Mouse (Mus musculus) E14TG2a.4 (cell line): ENCODE results near the gene Gdap1l1.
A peak's percentile ranks its signal among the peaks of the same experiment; 100 is the strongest.

ENCODE experiments used
- H3K27me3 ChIP-seq: 2 replicates; pipeline ENCODE4 v1.6.1; 2014; ENCODE audit warnings: low read length, control low read depth; ENCODE audit not compliant: insufficient read depth
- H3K36me3 ChIP-seq: 2 replicates; pipeline ENCODE4 v1.6.1; 2014; ENCODE audit warnings: low read length, control low read depth; ENCODE audit not compliant: insufficient read depth
- H3K4me1 ChIP-seq: replicated peaks from 2 replicates; pipeline ENCODE4 v1.6.1; 2014; ENCODE audit warnings: low read depth, low read length, control low read depth
- H3K4me3 ChIP-seq: replicated peaks from 2 replicates; pipeline ENCODE4 v1.5.1; 2014; ENCODE audit warnings: mild to moderate bottlenecking, low read length
- H3K9me3 ChIP-seq: 2 replicates; pipeline ENCODE4 v1.6.1; 2014; ENCODE audit warnings: low read length, control low read depth
- CTCF ChIP-seq: conservative IDR thresholded peaks from 2 replicates; pipeline ENCODE4 v1.5.1; 2014; ENCODE audit warnings: low read length
- NANOG ChIP-seq: IDR thresholded peaks from 2 replicates; pipeline ENCODE4 v1.6.1; 2014; ENCODE audit warnings: borderline replicate concordance, low read length, mixed read lengths
- POU5F1 ChIP-seq: IDR thresholded peaks from 2 replicates; pipeline ENCODE4 v1.6.1; 2014; ENCODE audit warnings: low read length, borderline replicate concordance

Gdap1l1 gene

GRCm38 (mm10) chr2:163480191-163480825 is 42.0 kb downstream of the Gdap1l1 start:
- Histone ChIP-seq H3K4me3 (peak overlapping the region; percentile 37), H3K27me3 (peaks cover 12% of the 10 kb centered on the region), H3K4me1 (peaks cover 27% of the 10 kb centered on the region), H3K36me3 (no peaks in the 10 kb centered on the region), H3K9me3 (no peaks in the 10 kb centered on the region)
- TF ChIP-seq NANOG: no peak
- TF ChIP-seq CTCF: peak; percentile 79

GRCm38 (mm10) chr2:163481539-163482029 is 43.3 kb downstream of the Gdap1l1 start:
- H3K4me3 ChIP-seq: peak overlapping the region; percentile 79
- TF ChIP-seq CTCF (no peak), POU5F1 (no peak), NANOG (no peak)
- H3K9me3 ChIP-seq: no peaks in the 10 kb centered on the region
- H3K27me3 ChIP-seq: peaks cover 12% of the 10 kb centered on the region
- H3K36me3 ChIP-seq: no peaks in the 10 kb centered on the region
- H3K4me1 ChIP-seq: peaks cover 27% of the 10 kb centered on the region

GRCm38 (mm10) chr2:163487360-163487759 is 49.1 kb downstream of the Gdap1l1 start:
- Histone ChIP-seq H3K27me3 (peaks cover 8% of the 10 kb centered on the region), H3K4me3 (no peak overlapping the region), H3K9me3 (no peaks in the 10 kb centered on the region), H3K4me1 (peaks cover 23% of the 10 kb centered on the region), H3K36me3 (no peaks in the 10 kb centered on the region)
- TF ChIP-seq CTCF (no peak), NANOG (no peak), POU5F1 (no peak)

DNA sequence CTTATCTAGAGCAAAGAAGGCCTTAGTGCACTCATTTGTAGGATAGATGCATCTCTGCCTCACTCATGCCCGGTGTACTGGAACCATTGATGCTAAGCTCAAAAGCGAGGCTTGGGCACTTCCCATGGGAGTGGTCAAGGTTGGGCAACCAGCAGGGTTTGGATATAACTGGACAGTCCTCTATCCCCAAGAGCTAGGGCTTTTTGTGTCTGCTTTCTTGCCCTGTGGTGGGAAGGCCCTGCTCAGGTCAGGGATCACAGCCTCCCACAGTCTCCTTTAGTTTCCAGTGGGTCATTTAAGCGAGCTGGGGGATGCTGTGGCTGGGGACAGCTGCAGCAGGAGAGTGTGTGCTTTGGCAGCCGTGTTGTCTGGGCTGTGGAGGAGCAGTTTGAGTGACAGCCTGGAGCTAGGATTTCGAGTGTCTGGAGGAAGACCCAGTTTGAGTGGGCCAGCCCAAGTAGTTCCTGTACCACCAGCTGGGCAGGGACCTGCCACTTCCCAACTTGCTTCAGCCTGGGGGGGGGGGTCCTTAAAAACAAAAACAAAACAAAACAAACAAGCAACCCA is 51.5 kb downstream of the Gdap1l1 start:
- Histone ChIP-seq H3K4me1 (peaks cover 46% of the 10 kb centered on the region), H3K36me3 (no peaks in the 10 kb centered on the region), H3K4me3 (no peak overlapping the region), H3K9me3 (no peaks in the 10 kb centered on the region), H3K27me3 (0 out of 2 replicates have a peak, but pooled peaks cover 4% of the 10 kb centered on the region)
- TF ChIP-seq POU5F1: no peak
- TF ChIP-seq NANOG: no peak
- TF ChIP-seq CTCF: no peak

GRCm38 (mm10) chr2:163490656-163491055 is 52.4 kb downstream of the Gdap1l1 start:
- no peaks in the 10 kb centered on the region for H3K36me3 ChIP-seq
- H3K9me3 ChIP-seq: no peaks in the 10 kb centered on the region
- 0 out of 2 replicates have a peak, but pooled peaks cover 4% of the 10 kb centered on the region for H3K27me3 ChIP-seq
- H3K4me3 ChIP-seq: 0 out of 2 replicates have a peak overlapping the region, but pooled peaks have one; percentile 37
- H3K4me1 ChIP-seq: peaks cover 54% of the 10 kb centered on the region
- TF ChIP-seq POU5F1 (no peak), CTCF (no peak), NANOG (no peak)

GRCm38 (mm10) chr2:163491351-163491750 is 53.1 kb downstream of the Gdap1l1 start:
- Histone ChIP-seq H3K9me3 (no peaks in the 10 kb centered on the region), H3K36me3 (no peaks in the 10 kb centered on the region), H3K4me1 (peaks cover 55% of the 10 kb centered on the region), H3K27me3 (0 out of 2 replicates have a peak, but pooled peaks cover 4% of the 10 kb centered on the region), H3K4me3 (peak overlapping the region; percentile 37; the same call in 1 of the 2 replicates)
- TF ChIP-seq CTCF: no peak

DNA sequence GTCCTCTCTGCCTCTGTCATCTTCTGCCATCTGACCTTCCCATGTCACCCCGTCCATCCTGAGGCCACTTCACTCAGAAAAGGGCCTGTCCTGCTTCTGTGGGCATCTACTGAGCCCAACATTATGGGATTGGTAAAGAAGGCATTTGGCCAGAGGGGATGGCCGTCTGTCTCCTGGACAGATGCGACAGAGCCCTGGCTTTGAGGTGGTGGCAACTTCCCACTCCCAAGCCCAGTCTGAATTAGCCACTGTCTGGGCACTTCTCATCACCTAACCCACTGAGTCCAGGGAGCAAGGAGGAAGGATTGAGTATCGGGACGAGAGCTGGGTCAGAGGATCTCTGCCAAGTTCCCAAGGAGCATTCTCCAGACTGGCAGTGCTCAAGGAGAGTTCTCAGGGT is 53.7 kb downstream of the Gdap1l1 start, which contains the start of gene R3hdml:
R3hdml (plus strand) TSS at position 301 of the 400 bp plus-strand sequence.
- Histone ChIP-seq H3K9me3 (no peaks in the 10 kb centered on the region), H3K27me3 (0 out of 2 replicates have a peak, but pooled peaks cover 7% of the 10 kb centered on the region), H3K4me1 (peaks cover 55% of the 10 kb centered on the region), H3K4me3 (peak within 1 kb of the TSS; percentile 53), H3K36me3 (no peaks in the 10 kb centered on the region)
- no peak for TF ChIP-seq POU5F1
- no peak for TF ChIP-seq NANOG
- no peak for TF ChIP-seq CTCF

- Histone ChIP-seq H3K4me1 (peaks cover 55% of the 10 kb centered on the region), H3K9me3 (no peaks in the 10 kb centered on the region; the same call in 1 of the 2 replicates), H3K36me3 (no peaks in the 10 kb centered on the region), H3K27me3 (0 out of 2 replicates have a peak, but pooled peaks cover 7% of the 10 kb centered on the region), H3K4me3 (peak overlapping the region; percentile 53)
- TF ChIP-seq POU5F1 (no peak), NANOG (peak; percentile 30; the same call in 1 of the 2 replicates)
Measured at GRCm38 (mm10) chr2:163493031-163493430, 54.8 kb downstream of the Gdap1l1 start.

- Histone ChIP-seq H3K4me3 (no peak overlapping the region; the same call in 1 of the 2 replicates), H3K9me3 (no peaks in the 10 kb centered on the region; the same call in 1 of the 2 replicates), H3K27me3 (0 out of 2 replicates have a peak, but pooled peaks cover 7% of the 10 kb centered on the region), H3K4me1 (peaks cover 55% of the 10 kb centered on the region), H3K36me3 (no peaks in the 10 kb centered on the region)
- no peak for TF ChIP-seq CTCF
- no peak for TF ChIP-seq NANOG
- no peak for TF ChIP-seq POU5F1
Measured at GRCm38 (mm10) chr2:163493976-163494375, 55.7 kb downstream of the Gdap1l1 start.
